ENCODE assay signal across 8 mouse cellular contexts in genomic region chr4:45010806-45011415, GRCm38 (mm10). TPM values are rescaled to one million over a fixed set of nuclear protein-coding genes. Genes with fewer than 3 reads are reported as not detected.
DNase-seq lines count a peak whose midpoint lies in the region; ATAC-seq and TF ChIP-seq lines count a peak whose summit lies in the region.

No protein-coding gene starts in this region.

- no peaks in the 10 kb centered on the region for H3K27me3 ChIP-seq in heart, postnatal 0 days (ENCODE audit: control insufficient read depth, insufficient read depth, low read length)
- no peaks in the 10 kb centered on the region for H3K27me3 ChIP-seq in limb, embryonic 13.5 days
- H3K27me3 ChIP-seq in neural tube, embryonic 15.5 days (replicated peaks): no peaks in the 10 kb centered on the region

- intact Hi-C loops in gastrocnemius, adult 2 months (cut with DNase I): loop anchor here (2.0 to 10.0 kb wide), 3 partner anchors 30 to 524 kb away; partner anchors contain the start of genes Grhpr, Shb and Slc25a51
- intact Hi-C loops in left cerebral cortex, postnatal 25 days (cut with DNase I): loop anchor here (5.0 to 10.0 kb wide), 2 partner anchors 39 to 1124 kb away; partner anchors contain the start of genes Ncbp1 and Tstd2

- no peak for TF ChIP-seq POLR2A in brain, embryonic 14.5 days (IDR thresholded peaks at IDR 0.05; ENCODE audit: borderline replicate concordance, extremely low read depth, insufficient read depth, insufficient read length, poor library complexity, severe bottlenecking)

- no peak for TF ChIP-seq CTCF in gastrocnemius, adult 2 months (IDR thresholded peaks at IDR 0.05)
- no peak for TF ChIP-seq CTCF in brain, embryonic 14.5 days (IDR thresholded peaks at IDR 0.05; ENCODE audit: borderline replicate concordance, extremely low read depth, insufficient read depth, insufficient read length)
- no peak for TF ChIP-seq CTCF in heart, postnatal 0 days (IDR thresholded peaks at IDR 0.05; ENCODE audit: low read depth)

- H3K9me3 ChIP-seq in heart, postnatal 0 days (replicated peaks; ENCODE audit: control insufficient read depth, low read length): no peaks in the 10 kb centered on the region
- no peaks in the 10 kb centered on the region for H3K9me3 ChIP-seq in limb, embryonic 13.5 days
- H3K9me3 ChIP-seq in neural tube, embryonic 15.5 days (replicated peaks): no peaks in the 10 kb centered on the region

- DNase-seq in gastrocnemius, adult 2 months: peak; percentile 35
- DNase-seq in gastrocnemius, postnatal 4 days (ENCODE audit: low spot score in 2 of 2): no peak
- peak; percentile 10 for DNase-seq in brain, embryonic 14.5 days (ENCODE audit: low read depth)
- DNase-seq in heart, postnatal 0 days (ENCODE audit: low spot score): no peak
- DNase-seq in retina, postnatal 1 day: no peak
- DNase-seq in left cerebral cortex, postnatal 25 days (ENCODE audit: low spot score in 2 of 2): no peak

- H3K4me1 ChIP-seq in heart, postnatal 0 days (ENCODE audit: control insufficient read depth, insufficient read depth): peaks cover 12% of the 10 kb centered on the region
- peaks cover 24% of the 10 kb centered on the region for H3K4me1 ChIP-seq in limb, embryonic 13.5 days
- peaks cover 26% of the 10 kb centered on the region for H3K4me1 ChIP-seq in neural tube, embryonic 15.5 days

- no peak for ATAC-seq in heart, postnatal 0 days (ENCODE audit: insufficient read depth, low read depth)
- no peak for ATAC-seq in limb, embryonic 13.5 days (ENCODE audit: low FRiP score, low read depth)
- no peak for ATAC-seq in neural tube, embryonic 15.5 days (ENCODE audit: low FRiP score)

- 13% methylated on average over 11 of the region's 11 CpGs for WGBS in heart, postnatal 0 days
- WGBS in limb, embryonic 13.5 days: 7% methylated on average over 11 of the region's 11 CpGs
- 13% methylated on average over 11 of the region's 11 CpGs for WGBS in neural tube, embryonic 15.5 days

- H3K4me3 ChIP-seq in gastrocnemius, adult 2 months: peak overlapping the region; percentile 98
- peak overlapping the region; percentile 90 for H3K4me3 ChIP-seq in heart, postnatal 0 days (ENCODE audit: low read depth, low read length)
- H3K4me3 ChIP-seq in limb, embryonic 13.5 days: peak overlapping the region; percentile 84
- H3K4me3 ChIP-seq in neural tube, embryonic 15.5 days (replicated peaks): peak overlapping the region; percentile 83

- H3K36me3 ChIP-seq in heart, postnatal 0 days (replicated peaks; ENCODE audit: control insufficient read depth, insufficient read depth, low read length): no peaks in the 10 kb centered on the region
- H3K36me3 ChIP-seq in limb, embryonic 13.5 days: no peaks in the 10 kb centered on the region
- H3K36me3 ChIP-seq in neural tube, embryonic 15.5 days: no peaks in the 10 kb centered on the region

- peak overlapping the region; percentile 88; the same call in 1 of the 2 replicates for H3K9ac ChIP-seq in heart, postnatal 0 days (replicated peaks; ENCODE audit: low read depth, low read length)
- H3K9ac ChIP-seq in limb, embryonic 13.5 days: peak overlapping the region; percentile 91
- H3K9ac ChIP-seq in neural tube, embryonic 15.5 days (replicated peaks): peak overlapping the region; percentile 88

- no peak for TF ChIP-seq EP300 in heart, postnatal 0 days (IDR thresholded peaks at IDR 0.05; ENCODE audit: low read depth)

- H3K4me2 ChIP-seq in heart, postnatal 0 days (ENCODE audit: low read depth, low read length): peak overlapping the region; percentile 69
- H3K4me2 ChIP-seq in limb, embryonic 13.5 days (replicated peaks): peak overlapping the region; percentile 80
- peak overlapping the region; percentile 73 for H3K4me2 ChIP-seq in neural tube, embryonic 15.5 days

- peak overlapping the region; percentile 96 for H3K27ac ChIP-seq in gastrocnemius, adult 2 months
- H3K27ac ChIP-seq in heart, postnatal 0 days (ENCODE audit: low read depth): peak overlapping the region; percentile 97
- H3K27ac ChIP-seq in limb, embryonic 13.5 days: peak overlapping the region; percentile 95
- peak overlapping the region; percentile 95 for H3K27ac ChIP-seq in neural tube, embryonic 15.5 days (replicated peaks)

RNA-seq across cellular contexts. Expression of gene Zbtb5, which starts 1.3 kb away (rescaled TPM):
- 1 to 10 TPM; 2.3 to 3.0 TPM for total RNA-seq in gastrocnemius, adult 2 months (2021)
- total RNA-seq in gastrocnemius, postnatal 4 days (2021): 10 to 100 TPM; 10.1 to 11.6 TPM
- 36.2 and 44.4 TPM in 2 replicates for polyA plus RNA-seq in brain, embryonic 14.5 days (2012; rRNA removed)
- 20.3 and 32.0 TPM in 2 replicates for total RNA-seq in heart, postnatal 0 days (2014; rRNA removed; ENCODE audit: low replicate concordance)
- polyA plus RNA-seq in heart, postnatal 0 days (2015; fragmentation: Nextera tagmentation; extraction: Ambion mirVana): 8.5 and 8.9 TPM in 2 replicates
- 30.2 and 30.6 TPM in 2 replicates for polyA plus RNA-seq in limb, embryonic 13.5 days (2015; fragmentation: Nextera tagmentation; extraction: Ambion mirVana)
- polyA plus RNA-seq in neural tube, embryonic 15.5 days (2015; fragmentation: Nextera tagmentation; extraction: Ambion mirVana): 33.3 and 34.2 TPM in 2 replicates
- total RNA-seq in left cerebral cortex, postnatal 25 days (2021): 1 to 10 TPM; 8.2 to 9.5 TPM

RNA-seq across cellular contexts. Expression of gene Polr1e, which starts 7.5 kb away (rescaled TPM):
- 1 to 10 TPM; 3.8 to 4.0 TPM for total RNA-seq in gastrocnemius, adult 2 months (2021)
- total RNA-seq in gastrocnemius, postnatal 4 days (2021): 10 to 100 TPM; 11.4 to 11.7 TPM
- polyA plus RNA-seq in brain, embryonic 14.5 days (2012; rRNA removed): 18.6 and 18.7 TPM in 2 replicates
- total RNA-seq in heart, postnatal 0 days (2014; rRNA removed; ENCODE audit: low replicate concordance): 37.4 and 46.7 TPM in 2 replicates
- 71.2 and 77.5 TPM in 2 replicates for polyA plus RNA-seq in heart, postnatal 0 days (2015; fragmentation: Nextera tagmentation; extraction: Ambion mirVana)
- polyA plus RNA-seq in limb, embryonic 13.5 days (2015; fragmentation: Nextera tagmentation; extraction: Ambion mirVana): 43.9 and 44.6 TPM in 2 replicates
- polyA plus RNA-seq in neural tube, embryonic 15.5 days (2015; fragmentation: Nextera tagmentation; extraction: Ambion mirVana): 35.7 and 38.9 TPM in 2 replicates
- 10 to 100 TPM in 1 of 2 experiments, 1 to 10 TPM in 1; 9.5 to 11.5 TPM for total RNA-seq in left cerebral cortex, postnatal 25 days (2021)

RNA-seq across cellular contexts. Expression of gene Grhpr, which starts 29.7 kb away (rescaled TPM):
- total RNA-seq in gastrocnemius, adult 2 months (2021): 10 to 100 TPM; 23.9 to 24.7 TPM
- total RNA-seq in gastrocnemius, postnatal 4 days (2021): 10 to 100 TPM; 20.2 to 22.8 TPM
- 18.7 and 20.0 TPM in 2 replicates for polyA plus RNA-seq in brain, embryonic 14.5 days (2012; rRNA removed)
- total RNA-seq in heart, postnatal 0 days (2014; rRNA removed; ENCODE audit: low replicate concordance): 88.4 and 147 TPM in 2 replicates
- 103 and 108 TPM in 2 replicates for polyA plus RNA-seq in heart, postnatal 0 days (2015; fragmentation: Nextera tagmentation; extraction: Ambion mirVana)
- 58.2 TPM in 2 replicates for polyA plus RNA-seq in limb, embryonic 13.5 days (2015; fragmentation: Nextera tagmentation; extraction: Ambion mirVana)
- 33.9 and 41.7 TPM in 2 replicates for polyA plus RNA-seq in neural tube, embryonic 15.5 days (2015; fragmentation: Nextera tagmentation; extraction: Ambion mirVana)
- 10 to 100 TPM; 20.2 to 24.0 TPM for total RNA-seq in left cerebral cortex, postnatal 25 days (2021)

Comparison
In these comparisons a context has a peak if more than half of its experiments do, and no peak if none do; other contexts are left out.
1. DNase-seq: peak in gastrocnemius, adult 2 months (single experiment) and brain, embryonic 14.5 days (single experiment); none in gastrocnemius, postnatal 4 days (0 of 2), heart, postnatal 0 days (single experiment), retina, postnatal 1 day (single experiment) and left cerebral cortex, postnatal 25 days (0 of 2).
2. Peak in every context shown above with its lines, with median percentiles within 50 percentile points of each other: H3K27ac ChIP-seq, H3K4me3 ChIP-seq, H3K4me2 ChIP-seq and H3K9ac ChIP-seq.